Mouse (Mus musculus): ENCODE measurements around the gene Lrrc23. TPM values are rescaled to one million over a fixed set of nuclear protein-coding genes. Genes with fewer than 3 reads are reported as not detected.
A peak's percentile ranks its signal among the peaks of the same experiment; 100 is the strongest.

The Lrrc23 gene
- polyA plus RNA-seq, 1 experiment, result not detected

- Histone ChIP-seq H3K4me1 (ENCODE audit: control insufficient read depth, insufficient read depth, low read length) (no peaks in the 10 kb centered on the region), H3K27ac (ENCODE audit: insufficient read depth, low read depth, low read length) (no peak overlapping the region), H3K4me3 (ENCODE audit: insufficient read depth, low read length) (no peak overlapping the region)
- TF ChIP-seq POLR2A (IDR thresholded peaks at IDR 0.05; ENCODE audit: borderline replicate concordance, low read depth, low read length), result no peak
- no peak for TF ChIP-seq CTCF (IDR thresholded peaks at IDR 0.05; ENCODE audit: low read depth, low read length)
Observed at GRCm38 (mm10) chr6:124795781-124796180, 16.3 kb upstream of the Lrrc23 start.

GRCm38 (mm10) chr6:124791911-124792310 is 12.4 kb upstream of the Lrrc23 start:
- no peak overlapping the region for H3K4me3 ChIP-seq (ENCODE audit: insufficient read depth, low read length)
- no peak overlapping the region for H3K27ac ChIP-seq (ENCODE audit: insufficient read depth, low read depth, low read length)
- H3K4me1 ChIP-seq (ENCODE audit: control insufficient read depth, insufficient read depth, low read length), result peaks cover 7% of the 10 kb centered on the region
- TF ChIP-seq CTCF (IDR thresholded peaks at IDR 0.05; ENCODE audit: low read depth, low read length), result no peak

GRCm38 (mm10) chr6:124790121-124790520 is 10.6 kb upstream of the Lrrc23 start:
- no peak overlapping the region for H3K27ac ChIP-seq (ENCODE audit: insufficient read depth, low read depth, low read length)
- peaks cover 9% of the 10 kb centered on the region for H3K4me1 ChIP-seq (ENCODE audit: control insufficient read depth, insufficient read depth, low read length)
- H3K4me3 ChIP-seq (ENCODE audit: insufficient read depth, low read length), result no peak overlapping the region
- TF ChIP-seq CTCF (IDR thresholded peaks at IDR 0.05; ENCODE audit: low read depth, low read length), result no peak
- TF ChIP-seq POLR2A (IDR thresholded peaks at IDR 0.05; ENCODE audit: borderline replicate concordance, low read depth, low read length), result no peak

GRCm38 (mm10) chr6:124789519-124789918 is 10.0 kb upstream of the Lrrc23 start:
- H3K27ac ChIP-seq (ENCODE audit: insufficient read depth, low read depth, low read length), result no peak overlapping the region
- no peak for TF ChIP-seq CTCF (IDR thresholded peaks at IDR 0.05; ENCODE audit: low read depth, low read length)
- no peak for TF ChIP-seq POLR2A (IDR thresholded peaks at IDR 0.05; ENCODE audit: borderline replicate concordance, low read depth, low read length)
- no peak overlapping the region for H3K4me3 ChIP-seq (ENCODE audit: insufficient read depth, low read length)
- H3K4me1 ChIP-seq (ENCODE audit: control insufficient read depth, insufficient read depth, low read length), result peaks cover 9% of the 10 kb centered on the region

GRCm38 (mm10) chr6:124787722-124788121 is 8.2 kb upstream of the Lrrc23 start:
- H3K4me3 ChIP-seq (ENCODE audit: insufficient read depth, low read length), result no peak overlapping the region
- peaks cover 12% of the 10 kb centered on the region for H3K4me1 ChIP-seq (ENCODE audit: control insufficient read depth, insufficient read depth, low read length)
- no peak overlapping the region for H3K27ac ChIP-seq (ENCODE audit: insufficient read depth, low read depth, low read length)
- TF ChIP-seq POLR2A (IDR thresholded peaks at IDR 0.05; ENCODE audit: borderline replicate concordance, low read depth, low read length) (no peak), CTCF (IDR thresholded peaks at IDR 0.05; ENCODE audit: low read depth, low read length) (no peak)

- peaks cover 17% of the 10 kb centered on the region for H3K4me1 ChIP-seq (ENCODE audit: control insufficient read depth, insufficient read depth, low read length)
- H3K4me3 ChIP-seq (ENCODE audit: insufficient read depth, low read length), result no peak overlapping the region
- no peak overlapping the region for H3K27ac ChIP-seq (ENCODE audit: insufficient read depth, low read depth, low read length)
- TF ChIP-seq POLR2A (IDR thresholded peaks at IDR 0.05; ENCODE audit: borderline replicate concordance, low read depth, low read length) (no peak), CTCF (IDR thresholded peaks at IDR 0.05; ENCODE audit: low read depth, low read length) (no peak)
Observed at GRCm38 (mm10) chr6:124786756-124787420, 7.4 kb upstream of the Lrrc23 start.

- TF ChIP-seq POLR2A (IDR thresholded peaks at IDR 0.05; ENCODE audit: borderline replicate concordance, low read depth, low read length), result no peak
- TF ChIP-seq CTCF (IDR thresholded peaks at IDR 0.05; ENCODE audit: low read depth, low read length), result no peak
- peak overlapping the region; percentile 60 for H3K4me3 ChIP-seq (ENCODE audit: insufficient read depth, low read length)
- H3K4me1 ChIP-seq (ENCODE audit: control insufficient read depth, insufficient read depth, low read length), result peaks cover 16% of the 10 kb centered on the region
- H3K27ac ChIP-seq (ENCODE audit: insufficient read depth, low read depth, low read length), result peak overlapping the region; percentile 17; the same call in 1 of the 2 replicates
Observed at GRCm38 (mm10) chr6:124782436-124782835, 2.9 kb upstream of the Lrrc23 start.

GRCm38 (mm10) chr6:124780917-124781316 is 1.4 kb upstream of the Lrrc23 start:
- no peak for TF ChIP-seq CTCF (IDR thresholded peaks at IDR 0.05; ENCODE audit: low read depth, low read length)
- TF ChIP-seq POLR2A (IDR thresholded peaks at IDR 0.05; ENCODE audit: borderline replicate concordance, low read depth, low read length), result no peak
- H3K27ac ChIP-seq (ENCODE audit: insufficient read depth, low read depth, low read length), result no peak overlapping the region

GRCm38 (mm10) chr6:124779984-124780416 is 473 bp upstream of the Lrrc23 start:
- Histone ChIP-seq H3K4me1 (ENCODE audit: control insufficient read depth, insufficient read depth, low read length) (peaks cover 13% of the 10 kb centered on the region; the same call in 1 of the 2 replicates), H3K27ac (ENCODE audit: insufficient read depth, low read depth, low read length) (no peak overlapping the region), H3K4me3 (ENCODE audit: insufficient read depth, low read length) (peak overlapping the region; percentile 48)
- TF ChIP-seq POLR2A (IDR thresholded peaks at IDR 0.05; ENCODE audit: borderline replicate concordance, low read depth, low read length) (no peak), CTCF (IDR thresholded peaks at IDR 0.05; ENCODE audit: low read depth, low read length) (no peak)

More at GRCm38 (mm10) chr6:124780917-124781316, 1.4 kb upstream of the Lrrc23 start:
- Histone ChIP-seq H3K4me3 (ENCODE audit: insufficient read depth, low read length) (no peak overlapping the region), H3K4me1 (ENCODE audit: control insufficient read depth, insufficient read depth, low read length) (peaks cover 13% of the 10 kb centered on the region; the same call in 1 of the 2 replicates)

- peaks cover 6% of the 10 kb centered on the region for H3K4me1 ChIP-seq (ENCODE audit: control insufficient read depth, insufficient read depth, low read length)
- no peak overlapping the region for H3K4me3 ChIP-seq (ENCODE audit: insufficient read depth, low read length)
- H3K27ac ChIP-seq (ENCODE audit: insufficient read depth, low read depth, low read length), result no peak overlapping the region
- TF ChIP-seq POLR2A (IDR thresholded peaks at IDR 0.05; ENCODE audit: borderline replicate concordance, low read depth, low read length), result no peak
- no peak for TF ChIP-seq CTCF (IDR thresholded peaks at IDR 0.05; ENCODE audit: low read depth, low read length)
Observed at GRCm38 (mm10) chr6:124770511-124770910, 9.0 kb downstream of the Lrrc23 start.
